Mouse (Mus musculus): ENCODE results near the gene Fam168b. TPM values are rescaled to one million over a fixed set of nuclear protein-coding genes. Genes with fewer than 3 reads are reported as not detected.

Fam168b gene
- polyA plus RNA-seq, 1 experiment from 2014 or later = 142 TPM

DNA sequence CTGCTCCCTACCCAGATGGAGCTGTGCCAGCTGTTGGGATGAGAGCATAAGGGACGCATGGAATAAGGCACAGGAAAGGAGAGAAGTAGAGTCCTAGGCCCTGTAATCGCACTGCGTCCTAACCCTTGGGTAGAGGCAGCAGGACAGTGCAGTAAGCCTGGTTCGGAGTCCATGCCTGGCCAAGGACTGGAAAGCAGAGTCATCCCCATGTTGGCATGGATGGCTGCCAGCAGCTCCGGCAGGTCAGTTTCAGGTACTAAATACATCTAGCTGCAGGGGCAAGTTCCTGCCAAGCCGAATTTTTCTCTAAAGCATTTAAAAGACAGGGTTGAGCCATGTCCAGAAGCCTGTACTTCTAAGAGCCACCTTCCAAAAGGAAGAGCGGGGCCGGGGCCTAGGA, 34.4 kb downstream of the Fam168b start:
- H3K9ac ChIP-seq = no peak overlapping the region
- H3K4me1 ChIP-seq (replicated peaks) = peaks cover 33% of the 10 kb centered on the region
- no peak overlapping the region for H3K4me2 ChIP-seq
- ATAC-seq (ENCODE audit: low FRiP score, low read depth) = no peak
- no peaks in the 10 kb centered on the region for H3K27me3 ChIP-seq
- 93% methylated on average over 8 of the region's 8 CpGs for WGBS
- no peak overlapping the region for H3K27ac ChIP-seq (replicated peaks)
- no peak overlapping the region for H3K4me3 ChIP-seq
- no peaks in the 10 kb centered on the region for H3K9me3 ChIP-seq
- peaks cover 55% of the 10 kb centered on the region for H3K36me3 ChIP-seq

- ATAC-seq (ENCODE audit: low FRiP score, low read depth) = no peak
- no peak overlapping the region for H3K4me2 ChIP-seq
- no peaks in the 10 kb centered on the region for H3K27me3 ChIP-seq
- H3K9ac ChIP-seq = no peak overlapping the region
- H3K36me3 ChIP-seq = peaks cover 36% of the 10 kb centered on the region
- H3K4me3 ChIP-seq = no peak overlapping the region
- peaks cover 50% of the 10 kb centered on the region for H3K4me1 ChIP-seq (replicated peaks)
- no peaks in the 10 kb centered on the region for H3K9me3 ChIP-seq
- 19% methylated on average over 35 of the region's 35 CpGs for WGBS
- no peak overlapping the region for H3K27ac ChIP-seq (replicated peaks)
Measured at GRCm38 (mm10) chr1:34805931-34806520, 36.8 kb downstream of the Fam168b start.

- no peak overlapping the region for H3K4me2 ChIP-seq
- no peak overlapping the region for H3K9ac ChIP-seq
- WGBS = 56% methylated on average over 7 of the region's 7 CpGs
- peaks cover 47% of the 10 kb centered on the region for H3K4me1 ChIP-seq (replicated peaks)
- no peak for ATAC-seq (ENCODE audit: low FRiP score, low read depth)
- H3K27me3 ChIP-seq = no peaks in the 10 kb centered on the region
- H3K9me3 ChIP-seq = no peaks in the 10 kb centered on the region
- H3K27ac ChIP-seq (replicated peaks) = no peak overlapping the region
- H3K4me3 ChIP-seq = no peak overlapping the region
- peaks cover 26% of the 10 kb centered on the region for H3K36me3 ChIP-seq
Measured at GRCm38 (mm10) chr1:34804863-34805262, 38.0 kb downstream of the Fam168b start.

DNA sequence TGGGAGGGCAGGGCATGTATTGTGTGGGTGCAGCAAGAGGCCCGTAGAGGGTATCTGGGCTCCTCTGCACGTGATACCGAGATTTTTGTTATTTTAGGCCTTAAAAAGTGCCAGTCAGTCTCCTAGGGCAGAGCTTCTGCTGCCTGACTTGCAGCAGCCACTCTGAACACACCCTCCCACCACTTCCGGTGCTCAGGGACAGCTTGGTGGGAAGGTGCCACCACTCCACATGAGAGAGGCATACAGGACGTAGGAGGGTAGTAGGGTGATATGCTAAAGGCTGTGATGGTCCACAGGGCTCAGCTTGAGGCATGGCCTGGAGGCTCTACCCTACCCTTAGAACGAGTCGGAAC, 40.6 kb downstream of the Fam168b start:
- ATAC-seq (ENCODE audit: low FRiP score, low read depth) = peak; percentile 35
- no peaks in the 10 kb centered on the region for H3K9me3 ChIP-seq
- H3K4me2 ChIP-seq = peak overlapping the region; percentile 72
- H3K27me3 ChIP-seq = no peaks in the 10 kb centered on the region
- H3K4me1 ChIP-seq (replicated peaks) = peaks cover 47% of the 10 kb centered on the region
- peak overlapping the region; percentile 91 for H3K27ac ChIP-seq (replicated peaks)
- peak overlapping the region; percentile 77 for H3K9ac ChIP-seq
- H3K4me3 ChIP-seq = peak overlapping the region; percentile 72
- WGBS = 29% methylated on average over 7 of the region's 7 CpGs
- H3K36me3 ChIP-seq = peaks cover 5% of the 10 kb centered on the region; the same call in 1 of the 2 replicates

- Histone ChIP-seq H3K27me3 (no peaks in the 10 kb centered on the region), H3K9me3 (no peaks in the 10 kb centered on the region), H3K4me2 (peak overlapping the region; percentile 72), H3K36me3 (no peaks in the 10 kb centered on the region; the same call in 1 of the 2 replicates), H3K27ac (replicated peaks) (peak overlapping the region; percentile 91), H3K4me3 (peak overlapping the region; percentile 72), H3K4me1 (replicated peaks) (peaks cover 47% of the 10 kb centered on the region), H3K9ac (peak overlapping the region; percentile 77)
- under 1% methylated on average over 45 of the region's 47 CpGs for WGBS
- peak; percentile 84 for ATAC-seq (ENCODE audit: low FRiP score, low read depth)
Measured at GRCm38 (mm10) chr1:34801616-34802289, 41.1 kb downstream of the Fam168b start.

- no peak overlapping the region for H3K4me2 ChIP-seq
- ATAC-seq (ENCODE audit: low FRiP score, low read depth) = no peak
- H3K4me1 ChIP-seq (replicated peaks) = peaks cover 31% of the 10 kb centered on the region
- 77% methylated on average over 2 of the region's 2 CpGs for WGBS
- H3K27me3 ChIP-seq = no peaks in the 10 kb centered on the region
- no peak overlapping the region for H3K9ac ChIP-seq
- no peak overlapping the region for H3K4me3 ChIP-seq
- H3K36me3 ChIP-seq = no peaks in the 10 kb centered on the region
- H3K9me3 ChIP-seq = no peaks in the 10 kb centered on the region
- H3K27ac ChIP-seq (replicated peaks) = no peak overlapping the region
Measured at GRCm38 (mm10) chr1:34799140-34799539, 43.7 kb downstream of the Fam168b start.

- Histone ChIP-seq H3K27me3 (no peaks in the 10 kb centered on the region), H3K9me3 (no peaks in the 10 kb centered on the region), H3K4me1 (replicated peaks) (peaks cover 7% of the 10 kb centered on the region), H3K4me3 (no peak overlapping the region), H3K36me3 (no peaks in the 10 kb centered on the region), H3K4me2 (no peak overlapping the region), H3K9ac (no peak overlapping the region), H3K27ac (replicated peaks) (peak overlapping the region; percentile 60)
- ATAC-seq (ENCODE audit: low FRiP score, low read depth) = peak; percentile 78
- WGBS = 61% methylated on average over 19 of the region's 19 CpGs
Measured at GRCm38 (mm10) chr1:34793304-34794300, 49.3 kb downstream of the Fam168b start.

DNA sequence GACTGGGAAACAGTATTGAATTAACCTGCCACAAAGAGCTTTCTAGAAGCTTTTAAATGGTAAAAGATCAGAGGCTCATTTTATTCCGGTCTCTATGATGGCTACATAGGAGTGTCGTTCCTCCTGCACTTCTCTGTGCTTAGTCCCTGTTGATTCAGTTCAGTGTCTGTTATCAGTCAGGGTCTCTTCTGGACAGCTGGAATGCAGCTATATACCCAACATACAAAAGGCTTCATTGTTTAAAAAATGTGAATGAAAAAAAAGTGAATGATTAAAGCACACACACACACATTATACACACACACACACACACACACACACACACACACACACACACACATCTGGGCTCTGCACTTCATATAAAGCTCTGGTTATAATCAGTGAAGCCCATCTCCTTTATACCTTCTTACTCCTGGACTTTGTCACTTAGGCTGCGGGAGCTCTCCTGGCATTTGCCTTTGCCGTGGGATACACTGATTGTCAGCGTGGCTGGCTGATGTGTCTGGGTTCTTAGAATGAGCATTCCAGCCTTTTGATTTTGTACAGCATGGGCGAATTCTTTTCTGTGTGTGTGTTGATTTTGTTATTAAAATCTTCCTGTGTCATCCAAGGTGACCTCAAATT, 59.2 kb downstream of the Fam168b start:
- no peaks in the 10 kb centered on the region for H3K27me3 ChIP-seq
- H3K4me2 ChIP-seq = no peak overlapping the region
- ATAC-seq (ENCODE audit: low FRiP score, low read depth) = no peak
- H3K9ac ChIP-seq = no peak overlapping the region
- H3K36me3 ChIP-seq = no peaks in the 10 kb centered on the region
- H3K4me3 ChIP-seq = no peak overlapping the region
- WGBS = 42% methylated on average over 6 of the region's 6 CpGs
- H3K9me3 ChIP-seq = no peaks in the 10 kb centered on the region
- H3K27ac ChIP-seq (replicated peaks) = no peak overlapping the region
- 0 out of 2 replicates have a peak, but pooled peaks cover 9% of the 10 kb centered on the region for H3K4me1 ChIP-seq (replicated peaks)

DNA sequence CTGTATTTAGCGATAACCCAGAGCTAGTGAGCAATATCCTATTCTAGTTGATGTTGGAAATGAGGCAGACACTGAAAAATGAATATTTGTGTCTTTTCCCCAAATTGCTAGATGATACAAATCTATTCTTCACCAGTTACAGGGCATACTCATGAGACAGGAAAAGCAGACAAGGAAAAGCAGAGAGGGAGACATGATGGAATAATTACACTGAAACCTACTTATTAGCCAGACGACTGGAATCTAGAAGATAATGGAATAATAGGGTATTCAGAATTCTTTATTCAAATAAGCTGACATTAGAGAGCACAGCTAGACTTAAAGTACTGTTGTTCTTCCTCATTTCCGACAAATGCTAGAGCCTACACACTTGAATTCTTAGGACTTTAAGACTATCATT, 67.0 kb downstream of the Fam168b start:
- WGBS = 89% methylated on average over 3 of the region's 3 CpGs
- no peak overlapping the region for H3K27ac ChIP-seq (replicated peaks)
- no peak for ATAC-seq (ENCODE audit: low FRiP score, low read depth)
- no peaks in the 10 kb centered on the region for H3K4me1 ChIP-seq (replicated peaks)
- no peaks in the 10 kb centered on the region for H3K27me3 ChIP-seq
- H3K36me3 ChIP-seq = no peaks in the 10 kb centered on the region
- no peak overlapping the region for H3K4me3 ChIP-seq
- H3K9ac ChIP-seq = no peak overlapping the region
- no peaks in the 10 kb centered on the region for H3K9me3 ChIP-seq
- H3K4me2 ChIP-seq = no peak overlapping the region

GRCm38 (mm10) chr1:34768875-34769274, 74.0 kb downstream of the Fam168b start:
- no peak for ATAC-seq (ENCODE audit: low FRiP score, low read depth)
- Histone ChIP-seq H3K27ac (replicated peaks) (no peak overlapping the region), H3K4me3 (no peak overlapping the region), H3K9me3 (no peaks in the 10 kb centered on the region), H3K27me3 (no peaks in the 10 kb centered on the region), H3K36me3 (no peaks in the 10 kb centered on the region), H3K4me2 (no peak overlapping the region), H3K4me1 (replicated peaks) (peaks cover 15% of the 10 kb centered on the region), H3K9ac (no peak overlapping the region)
- WGBS = 62% methylated on average over 6 of the region's 6 CpGs

GRCm38 (mm10) chr1:34767851-34768250, 75.0 kb downstream of the Fam168b start:
- H3K4me1 ChIP-seq (replicated peaks) = peaks cover 15% of the 10 kb centered on the region
- H3K4me3 ChIP-seq = no peak overlapping the region
- no peak overlapping the region for H3K27ac ChIP-seq (replicated peaks)
- H3K9ac ChIP-seq = no peak overlapping the region
- no peaks in the 10 kb centered on the region for H3K9me3 ChIP-seq
- no peaks in the 10 kb centered on the region for H3K27me3 ChIP-seq
- no peak for ATAC-seq (ENCODE audit: low FRiP score, low read depth)
- no peak overlapping the region for H3K4me2 ChIP-seq
- no peaks in the 10 kb centered on the region for H3K36me3 ChIP-seq
- WGBS = 78% methylated on average over 4 of the region's 4 CpGs
